Mouse (Mus musculus): Measurements from ENCODE around the gene Ldb2. TPM values are rescaled to one million over a fixed set of nuclear protein-coding genes. Genes with fewer than 3 reads are reported as not detected.

Ldb2 gene
- polyA plus RNA-seq, 1 experiment from 2014 or later: 71.3 TPM

DNA sequence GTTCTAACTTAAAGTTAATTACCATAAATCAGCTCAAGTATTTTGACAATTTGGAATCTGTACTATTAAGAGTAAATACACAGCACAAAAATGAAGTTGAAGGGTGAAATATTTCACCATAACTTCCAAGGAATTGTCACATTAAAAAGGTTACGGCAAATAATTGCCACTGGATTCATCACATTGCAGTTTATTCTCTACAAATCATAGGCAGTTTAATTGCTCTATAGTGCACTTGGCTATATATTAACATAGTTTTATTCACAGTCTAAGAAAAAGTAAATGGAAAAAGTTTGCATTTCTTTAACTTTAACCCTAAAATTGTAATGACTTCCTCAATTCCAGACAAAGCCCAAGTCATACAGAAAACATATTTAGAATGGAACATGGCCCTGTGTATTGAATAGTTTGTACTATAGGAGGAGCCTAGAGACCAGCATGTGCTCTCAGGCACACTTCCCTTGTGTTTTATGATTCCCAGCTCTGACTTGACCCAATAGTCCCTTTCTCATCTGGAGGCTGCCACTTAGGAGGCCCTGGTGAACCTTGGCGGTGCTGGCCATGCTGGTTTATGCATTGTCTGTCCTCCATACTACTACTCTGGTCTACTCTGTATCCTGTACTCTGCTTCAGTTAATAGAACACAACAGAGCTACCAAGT is 255.9 kb downstream of the Ldb2 start:
- no peak overlapping the region for H3K9ac ChIP-seq (replicated peaks; ENCODE audit: low read depth, low read length)
- H3K4me1 ChIP-seq (ENCODE audit: control insufficient read depth, insufficient read depth, low read length): no peaks in the 10 kb centered on the region
- ATAC-seq (ENCODE audit: insufficient number of reproducible peaks, insufficient read depth, low FRiP score, low read depth): no peak
- H3K27me3 ChIP-seq (ENCODE audit: control insufficient read depth, insufficient read depth, low read length): no peaks in the 10 kb centered on the region
- H3K9me3 ChIP-seq (ENCODE audit: control insufficient read depth, low read depth, low read length): no peaks in the 10 kb centered on the region
- H3K36me3 ChIP-seq (ENCODE audit: control insufficient read depth, insufficient read depth, low read length): no peaks in the 10 kb centered on the region
- H3K4me3 ChIP-seq (ENCODE audit: low read depth, low read length): no peak overlapping the region
- WGBS: 78% methylated on average over 2 of the region's 2 CpGs
- no peak overlapping the region for H3K27ac ChIP-seq (ENCODE audit: low read length)
- no peak overlapping the region for H3K4me2 ChIP-seq (replicated peaks; ENCODE audit: low read depth, low read length)

- no peak for ATAC-seq (ENCODE audit: insufficient number of reproducible peaks, insufficient read depth, low FRiP score, low read depth)
- no peak overlapping the region for H3K4me2 ChIP-seq (replicated peaks; ENCODE audit: low read depth, low read length)
- 75% methylated on average over 9 of the region's 9 CpGs for WGBS
- no peak overlapping the region for H3K4me3 ChIP-seq (ENCODE audit: low read depth, low read length)
- no peaks in the 10 kb centered on the region for H3K36me3 ChIP-seq (ENCODE audit: control insufficient read depth, insufficient read depth, low read length)
- H3K9ac ChIP-seq (replicated peaks; ENCODE audit: low read depth, low read length): no peak overlapping the region
- no peak overlapping the region for H3K27ac ChIP-seq (ENCODE audit: low read length)
- H3K4me1 ChIP-seq (ENCODE audit: control insufficient read depth, insufficient read depth, low read length): no peaks in the 10 kb centered on the region
- H3K9me3 ChIP-seq (ENCODE audit: control insufficient read depth, low read depth, low read length): no peaks in the 10 kb centered on the region
- H3K27me3 ChIP-seq (ENCODE audit: control insufficient read depth, insufficient read depth, low read length): no peaks in the 10 kb centered on the region
Measured at GRCm38 (mm10) chr5:44541748-44542147, 257.7 kb downstream of the Ldb2 start.

GRCm38 (mm10) chr5:44538687-44539086 is 260.8 kb downstream of the Ldb2 start:
- H3K4me2 ChIP-seq (replicated peaks; ENCODE audit: low read depth, low read length): no peak overlapping the region
- H3K27ac ChIP-seq (ENCODE audit: low read length): no peak overlapping the region
- H3K4me3 ChIP-seq (ENCODE audit: low read depth, low read length): no peak overlapping the region
- no peaks in the 10 kb centered on the region for H3K4me1 ChIP-seq (ENCODE audit: control insufficient read depth, insufficient read depth, low read length)
- 75% methylated on average over 2 of the region's 2 CpGs for WGBS
- no peak for ATAC-seq (ENCODE audit: insufficient number of reproducible peaks, insufficient read depth, low FRiP score, low read depth)
- H3K36me3 ChIP-seq (ENCODE audit: control insufficient read depth, insufficient read depth, low read length): no peaks in the 10 kb centered on the region
- H3K9me3 ChIP-seq (ENCODE audit: control insufficient read depth, low read depth, low read length): no peaks in the 10 kb centered on the region
- H3K27me3 ChIP-seq (ENCODE audit: control insufficient read depth, insufficient read depth, low read length): no peaks in the 10 kb centered on the region
- H3K9ac ChIP-seq (replicated peaks; ENCODE audit: low read depth, low read length): no peak overlapping the region

- Histone ChIP-seq H3K4me3 (ENCODE audit: low read depth, low read length) (no peak overlapping the region), H3K9ac (replicated peaks; ENCODE audit: low read depth, low read length) (no peak overlapping the region), H3K27me3 (ENCODE audit: control insufficient read depth, insufficient read depth, low read length) (no peaks in the 10 kb centered on the region), H3K27ac (ENCODE audit: low read length) (no peak overlapping the region), H3K4me2 (replicated peaks; ENCODE audit: low read depth, low read length) (no peak overlapping the region), H3K9me3 (ENCODE audit: control insufficient read depth, low read depth, low read length) (no peaks in the 10 kb centered on the region), H3K36me3 (ENCODE audit: control insufficient read depth, insufficient read depth, low read length) (no peaks in the 10 kb centered on the region), H3K4me1 (ENCODE audit: control insufficient read depth, insufficient read depth, low read length) (no peaks in the 10 kb centered on the region)
- ATAC-seq (ENCODE audit: insufficient number of reproducible peaks, insufficient read depth, low FRiP score, low read depth): no peak
- 28% methylated on average over 5 of the region's 5 CpGs for WGBS
Measured at GRCm38 (mm10) chr5:44538000-44538395, 261.5 kb downstream of the Ldb2 start.

DNA sequence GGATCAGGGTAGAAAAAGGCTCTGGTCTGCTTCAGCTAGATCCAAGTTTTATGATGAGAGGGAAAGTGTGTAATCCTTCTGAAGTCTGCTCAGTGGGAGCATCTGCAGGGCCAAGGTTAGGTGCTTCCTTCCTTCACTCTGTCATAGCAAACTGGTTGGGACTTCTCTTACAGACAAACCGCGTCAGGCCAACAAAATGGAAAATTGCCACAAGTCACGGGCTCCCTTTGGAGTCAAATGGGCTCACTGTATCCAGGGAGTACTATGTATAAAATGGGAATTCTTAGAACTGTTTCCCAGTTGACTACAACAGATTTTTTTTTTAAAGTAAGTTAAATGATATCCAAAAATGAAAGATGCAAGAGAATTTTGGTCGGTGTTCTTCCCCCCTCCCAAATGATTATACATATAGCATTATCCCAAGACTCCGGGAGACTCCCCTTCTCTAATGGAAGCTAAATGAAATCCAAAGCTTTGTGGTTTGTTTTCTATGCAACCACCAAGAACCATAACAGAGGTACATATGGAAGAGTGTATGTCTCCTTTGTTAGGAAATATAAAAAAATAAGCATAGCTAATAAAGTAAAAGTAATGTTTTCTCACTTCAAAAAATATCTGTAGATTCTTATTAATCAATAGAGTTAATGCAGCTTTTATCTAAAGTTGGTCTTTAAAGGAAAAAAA is 262.0 kb downstream of the Ldb2 start:
- no peaks in the 10 kb centered on the region for H3K36me3 ChIP-seq (ENCODE audit: control insufficient read depth, insufficient read depth, low read length)
- no peaks in the 10 kb centered on the region for H3K27me3 ChIP-seq (ENCODE audit: control insufficient read depth, insufficient read depth, low read length)
- no peak overlapping the region for H3K27ac ChIP-seq (ENCODE audit: low read length)
- H3K9me3 ChIP-seq (ENCODE audit: control insufficient read depth, low read depth, low read length): no peaks in the 10 kb centered on the region
- no peak overlapping the region for H3K4me3 ChIP-seq (ENCODE audit: low read depth, low read length)
- WGBS: 92% methylated on average over 5 of the region's 5 CpGs
- H3K4me1 ChIP-seq (ENCODE audit: control insufficient read depth, insufficient read depth, low read length): no peaks in the 10 kb centered on the region
- no peak overlapping the region for H3K4me2 ChIP-seq (replicated peaks; ENCODE audit: low read depth, low read length)
- no peak for ATAC-seq (ENCODE audit: insufficient number of reproducible peaks, insufficient read depth, low FRiP score, low read depth)
- H3K9ac ChIP-seq (replicated peaks; ENCODE audit: low read depth, low read length): no peak overlapping the region

DNA sequence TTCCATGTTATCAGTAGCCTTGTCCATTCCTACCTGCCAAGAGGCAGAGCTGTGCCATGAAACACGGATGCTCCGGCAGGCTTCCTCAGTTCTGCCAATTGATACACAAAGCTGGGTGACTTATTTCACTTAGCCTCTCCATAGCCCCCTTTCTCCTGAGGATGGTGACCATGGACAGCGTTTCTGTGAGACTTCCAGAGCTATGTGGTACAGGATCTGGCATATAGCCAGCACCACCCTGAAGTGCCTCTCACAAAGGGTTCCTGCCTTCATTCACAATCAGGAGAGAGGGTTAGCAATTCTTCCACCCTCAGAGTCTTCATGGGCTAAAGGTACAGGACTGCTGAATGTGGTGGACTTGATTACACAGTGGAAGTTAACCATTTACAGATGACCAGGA is 270.0 kb downstream of the Ldb2 start:
- WGBS: 63% methylated on average over 3 of the region's 3 CpGs
- Histone ChIP-seq H3K4me1 (ENCODE audit: control insufficient read depth, insufficient read depth, low read length) (no peaks in the 10 kb centered on the region), H3K36me3 (ENCODE audit: control insufficient read depth, insufficient read depth, low read length) (no peaks in the 10 kb centered on the region), H3K4me2 (replicated peaks; ENCODE audit: low read depth, low read length) (no peak overlapping the region), H3K27ac (ENCODE audit: low read length) (no peak overlapping the region), H3K9me3 (ENCODE audit: control insufficient read depth, low read depth, low read length) (no peaks in the 10 kb centered on the region), H3K4me3 (ENCODE audit: low read depth, low read length) (no peak overlapping the region), H3K27me3 (ENCODE audit: control insufficient read depth, insufficient read depth, low read length) (no peaks in the 10 kb centered on the region), H3K9ac (replicated peaks; ENCODE audit: low read depth, low read length) (no peak overlapping the region)
- ATAC-seq (ENCODE audit: insufficient number of reproducible peaks, insufficient read depth, low FRiP score, low read depth): no peak

GRCm38 (mm10) chr5:44529001-44529400 is 270.5 kb downstream of the Ldb2 start:
- H3K36me3 ChIP-seq (ENCODE audit: control insufficient read depth, insufficient read depth, low read length): no peaks in the 10 kb centered on the region
- H3K4me2 ChIP-seq (replicated peaks; ENCODE audit: low read depth, low read length): no peak overlapping the region
- no peak overlapping the region for H3K27ac ChIP-seq (ENCODE audit: low read length)
- no peaks in the 10 kb centered on the region for H3K27me3 ChIP-seq (ENCODE audit: control insufficient read depth, insufficient read depth, low read length)
- no peak for ATAC-seq (ENCODE audit: insufficient number of reproducible peaks, insufficient read depth, low FRiP score, low read depth)
- WGBS: 74% methylated on average over 1 of the region's 1 CpGs
- H3K4me3 ChIP-seq (ENCODE audit: low read depth, low read length): no peak overlapping the region
- H3K9ac ChIP-seq (replicated peaks; ENCODE audit: low read depth, low read length): no peak overlapping the region
- no peaks in the 10 kb centered on the region for H3K9me3 ChIP-seq (ENCODE audit: control insufficient read depth, low read depth, low read length)
- H3K4me1 ChIP-seq (ENCODE audit: control insufficient read depth, insufficient read depth, low read length): no peaks in the 10 kb centered on the region

GRCm38 (mm10) chr5:44505221-44505620 is 294.3 kb downstream of the Ldb2 start:
- WGBS: 93% methylated on average over 5 of the region's 5 CpGs
- no peak for ATAC-seq (ENCODE audit: insufficient number of reproducible peaks, insufficient read depth, low FRiP score, low read depth)
- H3K9ac ChIP-seq (replicated peaks; ENCODE audit: low read depth, low read length): no peak overlapping the region

DNA sequence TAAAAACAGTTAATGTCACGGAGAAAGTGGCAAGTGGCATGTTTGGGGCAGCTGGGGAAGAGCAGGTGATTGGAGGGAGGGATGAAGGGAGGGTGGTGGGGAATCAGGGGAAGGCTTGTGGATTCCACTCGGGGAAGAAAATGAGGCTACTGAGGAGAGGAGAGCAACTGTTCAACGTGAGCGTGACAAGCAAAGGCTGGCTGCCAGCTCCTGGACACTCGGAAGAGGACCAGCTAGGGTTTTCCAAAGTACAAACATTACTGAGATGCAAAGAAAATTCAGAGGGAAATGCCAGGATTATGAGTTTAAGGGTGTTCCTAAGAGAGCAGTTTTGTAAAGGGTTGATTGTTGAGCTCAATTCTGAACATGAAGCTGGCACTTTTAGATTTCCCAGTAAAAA is 294.7 kb downstream of the Ldb2 start:
- H3K36me3 ChIP-seq (ENCODE audit: control insufficient read depth, insufficient read depth, low read length): no peaks in the 10 kb centered on the region
- WGBS: 53% methylated on average over 5 of the region's 5 CpGs
- H3K27me3 ChIP-seq (ENCODE audit: control insufficient read depth, insufficient read depth, low read length): no peaks in the 10 kb centered on the region
- no peak overlapping the region for H3K9ac ChIP-seq (replicated peaks; ENCODE audit: low read depth, low read length)
- no peak for ATAC-seq (ENCODE audit: insufficient number of reproducible peaks, insufficient read depth, low FRiP score, low read depth)
- H3K27ac ChIP-seq (ENCODE audit: low read length): no peak overlapping the region
- H3K9me3 ChIP-seq (ENCODE audit: control insufficient read depth, low read depth, low read length): no peaks in the 10 kb centered on the region
- no peak overlapping the region for H3K4me2 ChIP-seq (replicated peaks; ENCODE audit: low read depth, low read length)
- no peak overlapping the region for H3K4me3 ChIP-seq (ENCODE audit: low read depth, low read length)
- H3K4me1 ChIP-seq (ENCODE audit: control insufficient read depth, insufficient read depth, low read length): no peaks in the 10 kb centered on the region

More at GRCm38 (mm10) chr5:44505221-44505620, 294.3 kb downstream of the Ldb2 start:
- Histone ChIP-seq H3K27ac (ENCODE audit: low read length) (no peak overlapping the region), H3K36me3 (ENCODE audit: control insufficient read depth, insufficient read depth, low read length) (no peaks in the 10 kb centered on the region), H3K4me2 (replicated peaks; ENCODE audit: low read depth, low read length) (no peak overlapping the region), H3K27me3 (ENCODE audit: control insufficient read depth, insufficient read depth, low read length) (no peaks in the 10 kb centered on the region), H3K4me3 (ENCODE audit: low read depth, low read length) (no peak overlapping the region), H3K9me3 (ENCODE audit: control insufficient read depth, low read depth, low read length) (no peaks in the 10 kb centered on the region), H3K4me1 (ENCODE audit: control insufficient read depth, insufficient read depth, low read length) (no peaks in the 10 kb centered on the region)

All from stomach, embryonic 14.5 days (tissue).